Mouse (Mus musculus) testis, postnatal 14 days (tissue): Measurements from ENCODE around the gene Ltbp3.

Experiments
- DNase-seq: peaks from one replicate; pipeline ENCODE4 v3.0.0; 2021; ENCODE audit warnings: low spot score

Gene Ltbp3

DNA sequence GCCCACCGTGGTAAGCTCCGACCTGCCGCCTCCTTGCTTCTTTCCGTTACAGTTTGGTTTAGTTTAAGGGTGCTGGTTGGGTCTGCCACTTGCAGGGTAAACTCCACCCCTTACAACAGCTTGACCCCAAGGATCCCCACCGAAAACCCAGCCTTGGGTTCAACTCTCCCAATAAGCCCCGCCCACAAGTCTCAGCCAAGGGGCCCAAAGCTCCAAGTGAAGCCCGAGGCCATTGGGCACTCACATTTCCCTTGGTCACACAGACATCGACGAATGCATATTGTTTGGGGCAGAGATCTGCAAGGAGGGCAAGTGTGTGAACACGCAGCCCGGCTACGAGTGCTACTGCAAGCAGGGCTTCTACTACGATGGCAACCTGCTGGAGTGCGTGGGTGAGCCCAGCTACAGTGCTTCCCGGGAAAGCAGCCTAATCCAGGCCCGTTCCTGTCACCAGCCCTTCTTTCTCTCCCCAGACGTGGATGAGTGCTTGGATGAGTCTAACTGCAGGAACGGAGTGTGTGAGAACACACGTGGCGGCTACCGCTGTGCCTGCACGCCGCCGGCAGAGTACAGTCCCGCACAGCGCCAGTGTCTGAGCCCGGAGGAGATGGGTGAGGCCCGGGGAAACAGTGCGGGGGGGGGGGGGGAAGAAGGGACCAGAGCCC lies 15.7 kb downstream of the Ltbp3 start:
- DNase-seq: no peak

DNA sequence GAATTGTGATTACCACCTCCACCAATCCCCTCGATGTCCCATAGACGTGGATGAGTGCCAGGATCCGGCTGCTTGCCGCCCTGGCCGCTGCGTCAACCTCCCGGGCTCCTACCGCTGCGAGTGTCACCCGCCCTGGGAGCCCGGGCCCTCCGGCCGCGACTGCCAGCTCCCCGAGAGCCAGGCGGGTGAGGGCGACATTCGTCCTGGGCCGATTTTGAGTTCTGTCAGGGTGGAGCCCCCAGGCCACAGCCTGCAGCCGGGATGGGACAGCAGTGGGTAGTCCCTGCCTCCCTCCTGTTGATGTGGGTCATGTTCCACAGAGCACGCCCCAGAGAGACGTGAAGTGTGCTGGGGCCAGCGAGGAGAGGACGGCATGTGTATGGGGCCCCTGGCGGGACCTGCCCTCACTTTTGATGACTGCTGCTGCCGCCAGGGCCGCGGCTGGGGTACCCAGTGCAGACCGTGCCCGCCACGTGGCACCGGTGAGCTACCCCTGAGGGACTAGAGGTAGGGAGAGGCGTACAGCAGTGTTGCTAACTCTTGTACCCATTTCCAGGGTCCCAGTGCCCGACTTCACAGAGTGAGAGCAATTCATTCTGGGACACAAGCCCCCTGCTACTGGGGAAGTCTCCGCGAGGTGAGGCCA lies 16.4 kb downstream of the Ltbp3 start:
- DNase-seq: no peak

DNA sequence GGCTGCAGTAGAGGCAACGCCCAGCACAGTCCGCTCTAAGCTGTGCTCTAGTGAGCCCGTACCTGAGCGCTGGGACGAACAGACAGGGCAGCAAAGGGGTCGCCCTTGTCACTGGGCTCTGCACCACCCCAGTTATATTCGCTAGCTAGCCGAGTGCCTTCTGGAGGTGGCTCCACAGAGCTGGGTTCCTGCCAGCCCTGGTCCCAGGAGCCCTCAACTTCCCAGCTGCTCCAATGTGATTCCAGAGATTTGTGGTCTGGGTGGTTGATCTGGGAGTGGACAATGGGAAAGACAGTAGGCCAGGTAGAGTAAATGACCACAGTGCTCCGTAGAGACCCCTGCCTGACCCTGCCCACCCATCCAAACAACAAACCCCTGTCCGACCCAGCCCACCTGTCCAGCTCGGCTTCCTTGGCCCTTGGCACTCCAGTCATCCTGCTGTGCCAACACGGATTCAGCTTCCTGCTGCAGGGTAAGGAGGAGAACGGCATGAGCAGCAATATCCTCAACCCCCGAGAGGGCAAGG lies 18.2 kb downstream of the Ltbp3 start:
- DNase-seq: no peak

DNA sequence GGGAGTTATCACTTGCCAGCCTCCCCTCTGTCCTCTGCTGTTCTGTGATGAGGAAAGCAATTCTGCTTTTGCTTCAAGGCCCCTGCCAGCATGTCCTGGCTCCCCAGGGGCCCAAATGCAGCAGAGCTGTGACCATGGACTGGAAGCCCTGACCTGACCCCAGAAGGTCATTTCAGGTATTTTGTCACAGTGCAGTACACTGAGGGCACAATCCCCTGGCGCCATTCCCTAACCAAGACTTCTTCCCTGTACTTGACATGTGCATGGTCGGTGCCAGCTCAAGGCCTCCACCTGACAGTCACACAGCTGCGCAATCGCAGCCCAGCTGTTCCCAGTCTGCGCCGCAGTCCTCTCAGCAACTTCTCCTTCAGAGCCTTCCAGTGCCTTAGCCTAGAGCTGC lies 22.5 kb downstream of the Ltbp3 start:
- DNase-seq: no peak

DNA sequence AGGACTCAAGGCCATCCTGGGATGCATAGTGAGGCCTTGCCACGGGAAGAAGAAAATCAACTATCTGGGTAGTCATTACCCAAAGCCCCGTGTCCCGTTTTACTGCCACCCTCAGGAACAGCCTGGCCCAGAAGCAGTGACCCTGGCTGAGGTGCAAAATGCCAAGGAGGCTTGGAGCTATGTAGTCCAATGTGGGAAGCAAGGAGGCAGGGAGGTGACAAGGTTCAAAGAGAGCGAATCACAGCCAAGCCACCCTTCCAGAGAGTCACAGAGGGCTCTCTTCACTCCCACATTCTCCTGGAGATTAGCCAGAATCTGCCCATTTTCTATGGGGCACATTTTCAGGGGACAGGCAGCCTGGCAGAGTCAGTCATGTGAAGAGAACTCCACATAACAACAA lies 26.6 kb downstream of the Ltbp3 start:
- DNase-seq: no peak

DNA sequence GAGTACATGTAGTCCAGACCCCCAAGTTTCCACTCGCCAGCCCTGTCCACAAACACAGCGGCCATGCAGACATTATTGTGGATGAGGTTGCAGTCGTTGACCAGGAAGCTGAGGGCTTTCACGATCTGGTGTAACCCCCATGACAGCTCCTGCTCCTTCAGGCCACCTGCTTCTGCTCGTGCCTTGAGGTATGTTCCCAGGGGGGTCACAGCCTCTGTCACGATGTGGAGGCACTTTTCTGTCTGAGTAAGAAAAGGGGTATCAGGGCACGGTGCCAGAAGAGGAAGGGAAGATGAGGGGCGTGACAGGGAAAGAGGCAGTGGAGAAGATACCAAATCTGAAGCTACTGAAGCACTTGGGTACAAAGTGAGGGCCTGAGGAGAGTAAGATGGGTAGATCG lies 29.6 kb downstream of the Ltbp3 start:
- DNase-seq: no peak

DNA sequence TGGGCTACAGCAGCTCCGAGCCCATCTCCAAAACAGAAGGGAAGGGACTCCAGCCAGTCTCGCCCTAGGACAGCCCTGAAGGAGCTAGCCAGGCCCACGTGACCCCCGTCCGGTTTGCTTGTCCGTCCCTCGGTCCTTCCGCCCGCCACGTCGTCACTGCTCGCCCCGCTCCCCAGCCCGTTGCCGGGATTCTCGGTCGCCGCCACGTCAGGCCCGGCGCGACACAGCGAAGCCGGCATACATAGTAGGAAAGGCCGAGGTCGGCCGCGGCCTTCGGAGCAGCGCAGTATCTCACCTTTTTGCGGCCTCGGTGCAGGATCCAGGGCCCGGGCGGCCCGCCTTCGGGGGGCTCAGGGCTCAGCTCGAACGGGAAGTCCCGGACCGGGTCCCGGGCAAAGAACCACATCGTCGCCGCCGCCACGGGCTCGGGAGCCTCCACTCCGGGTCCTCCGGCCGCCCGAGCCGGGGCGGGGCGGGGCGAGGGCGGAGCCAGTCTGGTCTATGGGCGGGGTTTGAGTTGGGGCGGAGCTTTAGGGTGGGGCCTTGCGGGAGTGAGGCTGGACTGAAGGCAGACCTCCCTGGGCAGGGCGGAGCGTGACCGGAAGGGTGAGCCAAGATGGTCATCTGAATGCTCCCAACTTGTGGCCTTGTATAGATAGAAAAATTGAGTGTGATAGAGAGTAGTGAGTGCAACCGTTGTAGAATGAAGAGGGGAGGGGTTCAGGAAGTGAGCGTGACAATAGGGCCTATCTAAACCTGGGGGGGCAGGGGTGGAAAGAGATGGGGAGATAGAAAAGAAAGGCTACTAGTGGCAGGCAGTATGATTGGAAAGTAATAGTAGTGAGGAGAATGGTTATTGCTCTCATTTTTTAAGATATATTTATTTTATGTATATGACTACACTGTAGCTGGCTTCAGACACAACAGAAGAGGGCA lies 30.5 kb downstream of the Ltbp3 start, which contains the start of gene Scyl1:
Scyl1 (minus strand) TSS at position 495 of the 936 bp plus-strand sequence.
- DNase-seq: peak; percentile 91

DNA sequence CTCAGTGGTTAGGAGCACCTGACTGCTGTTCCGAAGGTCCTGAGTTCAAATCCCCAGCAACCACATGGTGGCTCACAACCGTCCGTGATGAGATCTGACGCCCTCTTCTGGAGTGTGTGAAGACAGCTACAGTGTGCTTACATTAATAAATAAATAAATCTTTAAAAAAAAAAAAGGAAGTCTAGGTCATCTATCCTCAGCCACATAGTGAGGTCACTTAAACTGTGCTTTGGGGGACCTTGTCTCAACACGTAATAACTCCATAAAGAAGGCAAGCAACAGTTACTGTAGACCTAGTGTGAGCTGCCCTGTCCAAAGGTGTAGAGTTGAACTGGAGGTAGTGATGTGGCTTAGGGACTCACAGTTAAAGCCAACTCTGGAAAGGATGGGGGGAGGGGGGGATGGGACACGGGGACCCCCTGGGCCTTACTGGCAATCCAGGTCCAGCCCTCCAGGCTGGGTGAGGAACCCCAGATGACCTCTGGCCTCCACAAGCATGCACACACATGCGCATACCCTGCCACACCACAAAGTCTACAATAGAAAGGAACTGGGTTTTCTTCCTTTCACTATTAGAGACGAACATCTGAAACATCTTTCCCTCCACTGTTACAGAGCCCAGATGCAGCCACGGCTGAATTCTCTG lies 36.8 kb downstream of the Ltbp3 start:
- no peak for DNase-seq

DNA sequence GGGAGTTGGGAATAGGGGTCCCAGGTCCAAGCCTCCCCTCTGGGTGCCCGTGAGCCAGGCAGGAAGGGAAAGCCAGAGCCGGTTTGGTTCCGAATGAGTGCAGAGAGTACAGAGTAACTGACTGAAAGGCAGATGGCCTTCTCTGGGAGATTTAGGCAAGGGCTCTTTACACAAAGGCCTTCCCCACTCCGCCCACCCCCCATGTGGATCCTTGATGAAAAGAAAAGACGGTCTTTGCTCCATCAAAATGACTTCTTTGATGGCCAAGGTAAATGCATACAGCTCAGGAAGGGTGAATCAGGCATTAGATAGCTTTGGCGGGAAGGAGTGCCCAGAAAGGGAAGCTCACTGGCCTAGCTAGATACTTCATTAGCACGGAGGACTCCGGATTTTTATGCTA lies 37.6 kb downstream of the Ltbp3 start:
- DNase-seq: no peak

DNA sequence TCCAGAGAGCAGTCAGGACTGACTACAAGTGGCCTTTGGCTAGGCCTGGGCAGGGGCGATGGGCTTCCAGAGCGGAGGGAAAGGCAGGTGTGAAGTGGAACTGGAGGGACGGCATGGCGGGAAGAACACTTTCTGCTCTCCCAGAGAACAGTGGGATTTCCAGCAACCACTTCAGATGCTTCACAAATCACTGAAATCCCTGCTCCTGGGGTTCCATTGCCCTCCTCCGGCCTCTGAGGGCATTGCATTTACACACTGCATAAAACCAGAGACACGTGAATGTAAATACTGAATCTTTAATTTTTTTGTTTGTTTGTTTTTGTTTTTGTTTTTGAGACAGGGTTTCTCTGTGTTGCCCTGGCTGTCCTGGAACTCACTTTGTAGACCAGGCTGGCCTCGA lies 39.5 kb downstream of the Ltbp3 start:
- DNase-seq: no peak

DNA sequence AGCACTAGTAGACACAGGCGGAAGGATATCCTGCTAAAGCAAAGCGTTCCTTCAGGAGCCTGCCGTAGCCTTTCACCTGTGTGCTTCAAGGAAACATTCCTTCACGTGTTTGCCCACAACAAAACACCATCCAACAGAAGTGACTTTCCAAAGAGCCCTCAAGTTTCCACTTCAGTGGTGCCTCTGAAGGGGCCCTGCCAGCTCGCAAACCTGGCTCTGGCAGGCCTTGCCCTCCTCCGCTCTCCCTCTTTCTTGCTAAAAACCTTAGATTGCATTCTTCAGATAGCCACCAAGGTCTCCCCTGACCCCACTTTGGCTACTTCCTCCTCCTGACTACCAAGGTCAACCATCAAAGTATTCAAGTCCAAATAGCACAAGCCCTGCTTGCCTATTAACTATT lies 40.8 kb downstream of the Ltbp3 start:
- no peak for DNase-seq

DNA sequence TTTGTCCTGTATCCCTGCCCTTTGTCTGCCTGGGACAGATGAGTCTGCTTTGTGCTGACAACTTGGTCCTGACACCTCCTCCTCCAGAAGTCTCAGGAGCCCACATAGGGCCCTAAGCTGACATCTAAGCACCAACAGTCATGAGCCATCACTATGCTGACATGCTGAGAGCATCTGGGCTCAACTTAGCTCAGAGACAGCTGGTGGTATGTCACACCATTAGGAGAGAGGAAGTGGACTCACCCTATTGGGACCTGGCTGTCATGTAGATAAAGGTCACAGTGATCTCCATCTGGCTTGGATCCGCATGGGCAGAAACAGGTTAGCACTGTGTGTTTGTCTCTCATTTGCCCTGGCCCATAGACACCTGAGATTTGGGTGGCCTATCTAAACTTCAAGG lies 41.4 kb downstream of the Ltbp3 start:
- no peak for DNase-seq

DNA sequence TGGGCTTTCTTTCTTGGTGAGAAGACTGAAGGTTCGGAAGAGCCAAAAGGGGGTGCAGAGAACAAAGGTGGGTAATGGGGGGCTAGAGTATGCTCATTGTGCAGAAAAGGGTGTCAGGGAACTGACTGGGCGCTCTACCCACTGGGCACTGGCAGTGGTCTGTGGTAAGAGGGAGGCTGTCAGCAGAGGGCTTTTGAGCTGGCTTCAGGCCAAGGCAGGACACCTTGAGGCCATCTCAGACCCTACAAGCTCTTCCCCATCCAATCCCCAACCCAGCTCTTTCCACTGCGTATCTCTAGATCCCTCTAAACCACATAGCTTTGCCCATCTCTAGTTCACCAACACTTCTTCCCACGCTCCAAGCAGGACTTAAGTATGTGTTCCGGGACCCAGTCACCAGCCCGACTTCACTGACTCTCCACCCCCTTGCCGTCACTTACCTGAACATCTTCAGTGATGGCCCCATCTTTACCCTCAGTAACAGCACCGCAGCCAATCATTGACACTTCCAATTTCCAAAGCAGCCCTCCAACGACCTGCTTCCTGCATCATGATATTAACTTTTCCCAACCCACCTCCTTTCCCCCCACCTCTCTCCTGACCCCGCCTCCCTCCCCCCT lies 44.4 kb downstream of the Ltbp3 start:
- DNase-seq: no peak

DNA sequence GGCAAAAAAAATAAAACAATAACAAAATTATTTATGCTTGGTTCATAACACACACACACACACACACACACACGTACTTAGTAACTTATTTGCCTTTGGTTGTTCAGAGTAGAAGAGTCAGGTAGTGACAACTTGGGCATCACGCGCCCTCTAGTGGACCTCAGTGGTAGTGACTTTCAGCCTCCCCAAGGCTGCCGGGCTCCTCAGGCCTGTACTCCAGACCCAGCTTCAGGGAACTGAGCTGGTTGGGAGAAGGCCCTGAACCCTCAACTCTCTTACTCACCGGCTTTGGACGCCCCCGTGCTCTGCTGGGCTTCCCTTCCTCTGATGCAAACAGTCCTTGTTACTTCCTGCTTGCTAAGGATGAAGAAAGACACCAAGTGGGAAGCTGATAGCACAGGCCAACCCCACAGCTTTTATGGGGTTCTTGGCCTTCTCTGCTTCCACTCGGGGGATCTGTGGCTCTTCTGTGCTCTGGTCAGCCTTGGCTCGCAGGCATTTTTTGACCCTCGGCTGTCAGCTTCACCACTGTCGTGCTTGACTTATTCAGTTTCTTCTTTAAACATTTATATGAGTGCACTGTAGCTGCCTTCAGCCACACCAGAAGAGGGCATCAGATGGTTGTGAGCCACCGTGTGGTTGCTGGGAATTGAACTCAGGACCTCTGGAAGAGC lies 45.9 kb downstream of the Ltbp3 start:
- DNase-seq: peak; percentile 84

DNA sequence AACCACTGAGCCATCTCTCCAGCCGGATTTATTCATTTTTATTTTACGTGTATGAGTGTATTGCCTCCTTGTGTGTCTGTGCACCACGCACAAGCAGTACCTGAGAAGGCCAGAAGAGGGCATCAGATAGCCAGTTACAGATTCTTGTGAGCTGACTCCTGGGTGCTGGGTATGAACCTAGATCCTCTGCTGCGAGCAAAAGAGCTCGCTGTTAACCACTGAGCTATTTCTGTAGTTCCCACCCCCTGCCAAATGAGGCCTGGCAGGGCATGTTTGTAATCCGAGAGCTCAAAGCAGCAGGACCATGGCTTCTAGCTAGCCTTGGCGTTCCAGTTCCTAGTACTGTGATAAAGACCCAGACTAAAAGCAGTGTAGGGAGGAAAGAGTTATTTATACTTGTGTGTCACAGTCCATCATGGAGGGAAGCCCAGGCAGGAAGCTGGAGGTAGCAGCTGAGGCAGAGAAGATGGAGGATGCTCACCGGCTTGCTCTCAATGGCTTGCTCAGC lies 46.5 kb downstream of the Ltbp3 start:
- DNase-seq: peak; percentile 78

DNA sequence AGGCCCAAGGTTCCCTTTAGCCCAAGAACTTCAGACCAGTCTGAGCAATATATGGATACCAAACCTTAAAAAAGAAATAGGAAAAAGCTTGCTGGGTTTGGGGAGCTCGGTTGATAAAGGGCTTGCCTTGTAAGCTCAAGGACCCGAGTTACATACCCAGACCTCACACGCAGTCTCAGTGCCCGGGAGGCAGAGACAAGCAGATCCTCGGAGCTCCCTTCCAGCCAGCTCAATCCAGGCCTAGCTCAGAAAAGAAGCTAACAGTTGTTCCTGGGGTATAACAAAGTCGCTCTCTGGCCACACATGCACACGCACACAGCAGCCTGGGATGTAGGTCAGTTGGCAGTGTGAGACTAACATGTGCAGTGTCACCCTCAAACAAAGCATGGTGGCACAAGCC lies 47.2 kb downstream of the Ltbp3 start:
- no peak for DNase-seq

DNA sequence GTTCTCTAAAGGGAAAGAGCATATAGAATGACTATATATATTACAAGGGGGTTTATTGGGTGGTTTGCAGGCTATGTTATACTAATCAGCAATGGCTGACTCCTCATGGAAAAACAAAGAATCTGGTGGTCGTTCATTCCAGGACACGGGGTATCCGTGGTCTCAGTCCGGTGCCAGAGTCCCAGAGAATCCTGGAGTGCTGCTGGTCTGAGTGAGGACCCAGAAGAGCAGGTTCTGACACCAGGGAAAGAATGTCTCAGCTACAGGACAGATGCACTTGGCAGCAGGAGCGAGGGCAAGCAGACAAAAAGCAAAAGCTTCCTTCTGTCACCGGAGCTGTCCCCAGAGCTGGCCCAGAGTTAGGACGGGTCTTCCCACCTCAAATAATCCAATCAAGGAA lies 47.9 kb downstream of the Ltbp3 start:
- DNase-seq: no peak

DNA sequence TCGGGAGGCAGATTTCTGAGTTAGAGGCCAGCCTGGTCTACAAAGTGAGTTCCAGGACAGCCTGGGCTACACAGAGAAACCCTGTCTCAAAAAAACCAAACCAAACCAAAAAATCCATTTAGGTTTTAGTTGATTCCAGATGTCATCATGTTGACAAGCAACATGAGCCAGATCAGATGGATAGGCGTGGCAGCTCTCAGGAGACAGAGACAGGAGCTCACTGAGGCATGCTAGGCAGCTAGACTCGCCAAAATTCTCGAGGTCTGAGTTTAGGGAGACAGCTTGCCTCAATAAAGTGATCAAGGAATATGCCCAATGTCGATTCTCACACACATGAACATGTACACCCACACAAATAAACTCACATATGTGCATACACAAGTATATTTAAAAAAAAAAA lies 48.4 kb downstream of the Ltbp3 start:
- DNase-seq: no peak

DNA sequence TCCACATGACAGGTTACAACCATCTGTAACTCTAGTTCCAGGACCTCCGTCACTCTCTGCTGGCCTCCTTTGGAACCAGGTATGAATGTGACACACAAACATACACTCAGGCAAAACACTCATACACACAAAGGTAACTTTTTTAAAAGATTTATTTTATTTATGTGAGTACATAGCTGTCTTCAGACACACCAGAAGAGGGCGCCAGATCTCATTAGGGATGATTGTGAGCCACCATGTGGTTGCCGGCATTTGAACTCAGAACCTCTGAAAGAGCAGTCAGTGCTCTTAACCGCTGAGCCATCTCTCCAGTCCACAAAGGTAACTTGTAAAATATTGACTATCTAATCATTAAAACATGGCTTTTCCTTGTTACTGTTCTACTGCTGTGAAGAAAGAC lies 50.6 kb downstream of the Ltbp3 start:
- no peak for DNase-seq

DNA sequence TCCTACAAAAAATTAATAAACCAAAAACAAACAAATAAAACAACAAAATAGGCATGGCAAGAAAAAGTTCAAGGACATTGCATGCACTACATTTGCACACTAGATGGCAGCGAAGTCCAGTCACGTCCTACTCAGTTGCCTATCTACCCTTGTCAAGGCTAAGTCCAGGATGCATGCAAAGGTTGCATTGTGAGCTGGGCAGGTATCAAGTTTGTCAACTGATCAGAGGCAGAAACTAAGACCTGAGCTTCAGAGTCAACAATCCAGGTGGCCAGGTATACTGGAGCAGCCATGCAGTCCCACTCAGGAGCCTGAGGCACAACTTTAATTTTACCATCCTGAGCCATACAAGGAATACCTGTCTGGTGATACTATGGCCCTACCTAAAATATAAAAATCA lies 52.4 kb downstream of the Ltbp3 start:
- no peak for DNase-seq
